Mouse (Mus musculus) E14TG2a.4 (cell line): Measurements from ENCODE around the gene Zfp639.

Source experiments
- H3K27me3 ChIP-seq: 2 replicates; pipeline ENCODE4 v1.6.1; 2014; ENCODE audit warnings: low read length, control low read depth; ENCODE audit not compliant: insufficient read depth
- H3K36me3 ChIP-seq: 2 replicates; pipeline ENCODE4 v1.6.1; 2014; ENCODE audit warnings: low read length, control low read depth; ENCODE audit not compliant: insufficient read depth
- H3K4me1 ChIP-seq: replicated peaks from 2 replicates; pipeline ENCODE4 v1.6.1; 2014; ENCODE audit warnings: low read depth, low read length, control low read depth
- H3K4me3 ChIP-seq: replicated peaks from 2 replicates; pipeline ENCODE4 v1.5.1; 2014; ENCODE audit warnings: mild to moderate bottlenecking, low read length
- H3K9me3 ChIP-seq: 2 replicates; pipeline ENCODE4 v1.6.1; 2014; ENCODE audit warnings: low read length, control low read depth
- CTCF ChIP-seq: conservative IDR thresholded peaks from 2 replicates; pipeline ENCODE4 v1.5.1; 2014; ENCODE audit warnings: low read length
- NANOG ChIP-seq: IDR thresholded peaks from 2 replicates; pipeline ENCODE4 v1.6.1; 2014; ENCODE audit warnings: borderline replicate concordance, low read length, mixed read lengths
- POU5F1 ChIP-seq: IDR thresholded peaks from 2 replicates; pipeline ENCODE4 v1.6.1; 2014; ENCODE audit warnings: low read length, borderline replicate concordance

Zfp639 gene

DNA sequence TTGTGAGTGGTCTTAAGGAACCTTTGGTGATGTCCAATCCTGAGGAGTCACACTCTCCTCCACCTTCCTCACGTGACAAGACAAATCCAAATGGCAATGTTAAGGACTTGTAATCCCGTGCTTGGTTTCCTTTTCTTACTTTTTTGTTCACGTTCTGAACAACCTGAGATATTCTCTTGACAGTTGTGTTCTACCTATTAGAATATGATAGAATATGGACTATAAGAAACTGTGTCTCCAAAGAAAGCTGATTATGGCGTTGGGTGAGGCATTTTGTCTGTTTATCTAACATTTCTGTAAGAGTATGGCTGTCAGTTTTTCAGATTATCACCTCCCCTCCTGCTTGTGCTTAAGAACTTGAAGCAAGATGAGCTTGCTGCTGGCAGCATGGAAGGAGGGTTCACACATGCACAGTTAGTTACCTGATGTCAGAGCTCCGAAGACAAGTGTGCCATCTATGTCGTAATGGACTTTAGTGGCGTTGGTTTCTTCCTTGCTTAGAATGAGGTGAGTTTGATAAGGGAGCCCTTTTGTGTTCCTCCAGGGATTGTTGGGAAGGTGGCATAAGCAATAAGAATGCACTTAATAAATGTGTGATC, 2.7 kb downstream of the Zfp639 start:
- H3K4me1 ChIP-seq = peaks cover 24% of the 10 kb centered on the region
- TF ChIP-seq POU5F1 (no peak), CTCF (no peak), NANOG (no peak)
- no peak overlapping the region for H3K4me3 ChIP-seq
- H3K36me3 ChIP-seq = peaks cover 48% of the 10 kb centered on the region
- H3K9me3 ChIP-seq = no peaks in the 10 kb centered on the region
- no peaks in the 10 kb centered on the region for H3K27me3 ChIP-seq

GRCm38 (mm10) chr3:32513528-32513927, 3.5 kb downstream of the Zfp639 start:
- Histone ChIP-seq H3K9me3 (no peaks in the 10 kb centered on the region), H3K4me3 (no peak overlapping the region), H3K27me3 (no peaks in the 10 kb centered on the region), H3K36me3 (peaks cover 55% of the 10 kb centered on the region), H3K4me1 (peaks cover 24% of the 10 kb centered on the region)
- no peak for TF ChIP-seq NANOG
- TF ChIP-seq POU5F1 = no peak
- TF ChIP-seq CTCF = no peak

- peaks cover 25% of the 10 kb centered on the region for H3K4me1 ChIP-seq
- H3K27me3 ChIP-seq = no peaks in the 10 kb centered on the region
- H3K4me3 ChIP-seq = no peak overlapping the region
- H3K36me3 ChIP-seq = peaks cover 7% of the 10 kb centered on the region
- H3K9me3 ChIP-seq = peaks cover 36% of the 10 kb centered on the region
- TF ChIP-seq CTCF (no peak), NANOG (no peak), POU5F1 (no peak)
Measured at GRCm38 (mm10) chr3:32527181-32527580, 17.1 kb downstream of the Zfp639 start.

GRCm38 (mm10) chr3:32529303-32529898, 19.3 kb downstream of the Zfp639 start, which contains the start of gene Mfn1:
Gene Mfn1 (plus strand): TSS chr3:32529465.
- peaks cover 27% of the 10 kb centered on the region for H3K4me1 ChIP-seq
- peak within 1 kb of the TSS; percentile 93 for H3K4me3 ChIP-seq
- no peak for TF ChIP-seq POU5F1
- no peak for TF ChIP-seq NANOG
- TF ChIP-seq CTCF = no peak
- no peaks in the 10 kb centered on the region for H3K27me3 ChIP-seq
- H3K9me3 ChIP-seq = peaks cover 26% of the 10 kb centered on the region
- H3K36me3 ChIP-seq = peaks cover 14% of the 10 kb centered on the region

DNA sequence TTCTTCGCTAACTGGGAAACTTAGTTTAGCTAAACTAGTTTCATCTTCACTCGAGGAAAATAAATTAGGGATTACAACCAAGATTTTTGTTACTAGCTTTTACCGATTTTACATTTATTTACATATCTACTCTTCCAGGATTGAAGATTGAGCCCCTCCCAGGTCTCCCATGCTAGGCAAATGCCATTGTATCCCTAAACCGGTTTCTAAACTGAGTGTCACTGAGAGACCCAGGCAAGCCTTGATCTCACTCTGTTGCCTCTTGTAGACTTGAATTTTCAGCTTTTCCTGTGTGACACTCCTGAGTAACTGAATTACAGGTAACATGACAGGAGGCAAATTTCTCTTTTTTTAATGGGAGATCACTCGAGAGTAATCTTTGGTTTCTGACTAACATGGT, 20.0 kb downstream of the Zfp639 start:
- Histone ChIP-seq H3K4me1 (peaks cover 27% of the 10 kb centered on the region), H3K9me3 (peaks cover 23% of the 10 kb centered on the region), H3K4me3 (peak overlapping the region; percentile 93), H3K27me3 (no peaks in the 10 kb centered on the region), H3K36me3 (peaks cover 21% of the 10 kb centered on the region)
- TF ChIP-seq POU5F1 = no peak

DNA sequence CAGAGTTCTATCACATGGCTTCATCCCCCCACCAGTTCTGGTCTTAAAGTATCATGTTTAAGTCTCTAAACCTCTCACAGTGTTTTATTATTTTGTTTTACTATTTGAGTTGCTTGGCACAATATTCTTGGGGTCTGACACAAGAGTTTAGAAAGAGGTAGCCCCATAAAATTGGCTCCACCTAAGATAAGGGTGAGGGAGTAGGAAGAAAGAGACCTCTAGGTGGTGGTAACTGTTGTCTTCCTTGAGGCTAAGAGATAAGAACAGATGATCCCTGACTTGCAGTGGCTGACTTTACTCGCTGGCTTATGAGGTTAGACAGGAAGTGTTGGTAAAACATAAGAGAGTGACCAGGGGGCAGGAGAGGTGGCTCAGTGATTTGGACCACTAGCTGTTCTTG, 25.6 kb downstream of the Zfp639 start:
- Histone ChIP-seq H3K4me1 (peaks cover 13% of the 10 kb centered on the region), H3K27me3 (no peaks in the 10 kb centered on the region), H3K36me3 (peaks cover 57% of the 10 kb centered on the region), H3K4me3 (no peak overlapping the region), H3K9me3 (no peaks in the 10 kb centered on the region)
- TF ChIP-seq NANOG = no peak
- TF ChIP-seq CTCF = no peak
- TF ChIP-seq POU5F1 = no peak

GRCm38 (mm10) chr3:32537556-32537955, 27.5 kb downstream of the Zfp639 start:
- TF ChIP-seq NANOG = no peak
- no peak for TF ChIP-seq POU5F1
- no peak for TF ChIP-seq CTCF
- Histone ChIP-seq H3K4me1 (no peaks in the 10 kb centered on the region), H3K9me3 (no peaks in the 10 kb centered on the region), H3K27me3 (no peaks in the 10 kb centered on the region), H3K4me3 (no peak overlapping the region), H3K36me3 (peaks cover 57% of the 10 kb centered on the region)

DNA sequence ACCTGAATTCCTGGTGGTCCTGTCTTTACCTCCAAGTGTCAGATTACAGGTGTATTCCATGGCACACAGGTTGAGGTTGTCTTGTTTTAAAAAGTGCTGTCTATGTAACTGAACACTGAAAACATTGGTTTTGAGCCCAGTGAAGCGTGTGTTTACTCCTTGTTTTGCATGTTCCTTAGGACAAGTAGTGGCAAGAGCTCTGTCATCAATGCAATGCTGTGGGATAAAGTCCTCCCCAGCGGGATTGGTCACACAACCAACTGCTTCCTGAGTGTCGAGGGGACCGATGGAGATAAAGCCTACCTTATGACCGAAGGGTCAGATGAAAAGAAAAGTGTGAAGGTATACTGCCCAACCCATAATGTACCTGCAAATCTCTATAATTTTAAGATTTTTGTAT, 28.0 kb downstream of the Zfp639 start:
- Histone ChIP-seq H3K27me3 (no peaks in the 10 kb centered on the region), H3K36me3 (peaks cover 59% of the 10 kb centered on the region), H3K9me3 (no peaks in the 10 kb centered on the region), H3K4me3 (no peak overlapping the region), H3K4me1 (no peaks in the 10 kb centered on the region)
- no peak for TF ChIP-seq POU5F1
- no peak for TF ChIP-seq NANOG
- no peak for TF ChIP-seq CTCF

DNA sequence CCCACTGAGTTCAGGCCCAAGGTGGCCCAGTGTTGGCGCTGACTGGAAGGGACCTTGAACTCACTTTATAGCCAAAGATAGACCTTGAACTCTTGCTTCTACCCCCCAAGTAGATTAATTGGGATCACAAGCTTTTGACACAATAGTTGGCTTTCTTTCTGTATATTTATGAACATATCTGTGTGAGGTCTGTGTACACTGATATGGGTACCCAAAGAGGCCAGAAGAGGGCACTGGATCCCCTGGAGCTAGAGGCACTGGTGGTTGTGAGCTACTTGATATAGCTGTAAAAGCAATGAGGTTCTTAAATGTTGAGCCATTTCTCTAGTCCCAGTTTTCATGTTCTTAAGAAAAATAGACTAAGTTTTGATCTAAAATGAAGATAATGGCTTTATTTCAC, 43.0 kb downstream of the Zfp639 start:
- H3K36me3 ChIP-seq = peaks cover 32% of the 10 kb centered on the region

DNA sequence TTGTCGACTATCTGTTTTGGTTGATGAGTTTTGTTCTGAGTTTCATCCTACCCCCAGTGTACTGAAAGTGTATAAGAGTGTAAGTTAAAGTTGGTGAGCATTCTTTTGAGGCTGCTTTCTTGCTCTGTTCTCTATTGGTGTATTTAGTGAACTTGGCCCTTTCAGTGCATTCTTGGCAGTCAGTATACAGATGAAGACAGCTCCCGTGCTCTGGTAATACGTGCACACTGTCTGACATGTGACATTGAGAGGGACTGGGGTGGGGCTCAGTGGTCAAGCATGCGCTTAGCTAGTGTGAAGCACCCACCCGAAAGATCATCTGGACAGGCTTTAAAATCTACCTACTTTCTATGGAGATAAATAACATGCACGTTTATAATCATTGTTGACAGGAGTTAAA, 53.3 kb downstream of the Zfp639 start:
- Histone ChIP-seq H3K36me3 (peaks cover 54% of the 10 kb centered on the region), H3K9me3 (peaks cover under 1% of the 10 kb centered on the region), H3K27me3 (no peaks in the 10 kb centered on the region), H3K4me1 (no peaks in the 10 kb centered on the region), H3K4me3 (no peak overlapping the region)
- TF ChIP-seq NANOG = no peak
- no peak for TF ChIP-seq CTCF
- TF ChIP-seq POU5F1 = no peak

More for the DNA sequence above, 43.0 kb downstream of the Zfp639 start:
- Histone ChIP-seq H3K27me3 (no peaks in the 10 kb centered on the region), H3K9me3 (no peaks in the 10 kb centered on the region), H3K4me3 (no peak overlapping the region), H3K4me1 (no peaks in the 10 kb centered on the region)
- TF ChIP-seq NANOG = no peak
- no peak for TF ChIP-seq POU5F1
- TF ChIP-seq CTCF = 0 out of 2 replicates have a peak, but pooled peaks have one; percentile 11
